Mouse (Mus musculus) brain, embryonic 14.5 days (tissue): ENCODE data around the gene Micu1.

Experiments
- CTCF ChIP-seq: fragments of 200-500 bp; IDR thresholded peaks from 2 replicates; pipeline ENCODE4 v1.5.1; 2012; ENCODE audit warnings: inconsistent platforms, mild to moderate bottlenecking, moderate library complexity, borderline replicate concordance; ENCODE audit not compliant: insufficient read depth, insufficient read length; ENCODE audit errors: extremely low read depth
- POLR2A ChIP-seq: fragments of 200-500 bp; IDR thresholded peaks from 2 replicates; pipeline ENCODE4 v1.6.1; 2012; ENCODE audit warnings: mild to moderate bottlenecking, inconsistent platforms, borderline replicate concordance; ENCODE audit not compliant: poor library complexity, insufficient read depth, insufficient read length, severe bottlenecking; ENCODE audit errors: extremely low read depth

DNA sequence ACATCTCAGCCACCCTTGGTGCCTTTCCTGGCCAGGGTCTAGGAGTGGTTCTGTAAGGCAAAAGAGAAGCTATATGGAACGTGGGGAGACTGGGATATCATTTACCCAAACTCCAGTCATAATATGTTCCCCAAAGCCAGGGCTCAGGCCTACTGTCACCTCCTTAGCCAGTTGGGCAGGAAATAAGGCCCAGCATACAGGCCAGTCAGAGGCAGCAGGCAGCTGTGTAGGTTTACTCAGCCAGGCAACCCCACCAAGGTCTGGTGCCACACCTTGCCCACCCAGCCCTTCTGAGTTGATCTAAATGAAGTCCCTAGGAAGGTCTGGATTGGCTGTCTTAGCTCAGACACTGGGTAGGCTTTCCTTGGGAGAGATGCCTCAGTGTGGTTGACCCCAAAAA, 199.2 kb downstream of the Micu1 start:
- TF ChIP-seq CTCF (no peak), POLR2A (no peak)
